Mouse (Mus musculus): ENCODE data around the gene Msh4. TPM values are rescaled to one million over a fixed set of nuclear protein-coding genes. Genes with fewer than 3 reads are reported as not detected.

Gene Msh4
- total and polyA plus RNA-seq, 3 experiments: 0.15 to 0.50 TPM; not detected in 1

DNA sequence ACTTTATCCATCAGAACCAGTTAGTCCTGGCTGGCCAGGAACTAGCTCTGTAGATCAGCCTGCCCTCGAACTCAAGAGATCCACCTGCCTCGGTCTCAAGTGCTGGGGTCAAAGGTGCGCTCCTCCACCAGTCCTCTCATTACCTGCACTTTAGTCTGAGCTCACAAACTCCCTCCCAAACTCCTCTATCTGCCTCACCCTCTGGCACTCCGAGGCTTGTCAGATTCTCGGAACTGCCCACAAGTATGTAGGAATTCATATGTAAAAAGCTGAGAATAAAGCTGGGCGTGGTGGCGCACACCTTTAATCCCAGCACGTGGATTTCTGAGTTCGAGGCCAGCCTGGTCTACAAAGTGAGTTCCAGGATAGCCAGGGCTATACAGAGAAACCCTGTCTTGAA is 34.5 kb upstream of the Msh4 start:
- Histone ChIP-seq H3K36me3 (ENCODE audit: control insufficient read depth in 1 of 2, insufficient read depth in 2 of 2, low read length in 2 of 2) (peaks cover 3 to 14% of the 10 kb centered on the region in 2 experiments), H3K79me2 (ENCODE audit: control insufficient read depth, insufficient read depth, low read length, poor library complexity) (peaks cover 2% of the 10 kb centered on the region), H3K4me1 (ENCODE audit: control insufficient read depth in 1 of 2, insufficient read depth in 2 of 2, low read length in 2 of 2) (peaks cover 5 to 11% of the 10 kb centered on the region in 2 experiments; a peak in 2 of 4 replicates), H3K4me3 (ENCODE audit: control insufficient read depth in 1 of 2, insufficient read depth in 1 of 2, low read depth in 2 of 2, low read length in 2 of 2) (no peak overlapping the region), H3K27me3 (ENCODE audit: control insufficient read depth in 1 of 2, insufficient read depth in 2 of 2, low read length in 2 of 2) (no peaks in the 10 kb centered on the region), H3K27ac (ENCODE audit: control insufficient read depth, low read depth, low read length) (no peak overlapping the region), H3K9me3 (replicated peaks; ENCODE audit: insufficient read depth, low read length) (no peaks in the 10 kb centered on the region), H3K9ac (ENCODE audit: control insufficient read depth, low read depth, low read length, poor library complexity, severe bottlenecking) (no peak overlapping the region)
- TF ChIP-seq GATA1 (IDR thresholded peaks at IDR 0.05; ENCODE audit: low read depth, low read length) (no peak), USF2 (IDR thresholded peaks at IDR 0.05; ENCODE audit: borderline replicate concordance in 1 of 2, insufficient read depth in 1 of 2, low read depth in 1 of 2, low read length in 2 of 2) (no peak), MAZ (IDR thresholded peaks at IDR 0.05; ENCODE audit: low read depth, low read length) (no peak), HCFC1 (IDR thresholded peaks at IDR 0.05; ENCODE audit: low read depth, low read length) (no peak), KAT2A (conservative IDR thresholded peaks at IDR 0.05; ENCODE audit: low read depth, low read length) (no peak), TBP (IDR thresholded peaks at IDR 0.05; ENCODE audit: low read depth, low read length) (no peak), ETS1 (IDR thresholded peaks at IDR 0.05; ENCODE audit: low read depth, low read length) (no peak)
- no peak for DNase-seq (ENCODE audit: low read depth, low spot score)

DNA sequence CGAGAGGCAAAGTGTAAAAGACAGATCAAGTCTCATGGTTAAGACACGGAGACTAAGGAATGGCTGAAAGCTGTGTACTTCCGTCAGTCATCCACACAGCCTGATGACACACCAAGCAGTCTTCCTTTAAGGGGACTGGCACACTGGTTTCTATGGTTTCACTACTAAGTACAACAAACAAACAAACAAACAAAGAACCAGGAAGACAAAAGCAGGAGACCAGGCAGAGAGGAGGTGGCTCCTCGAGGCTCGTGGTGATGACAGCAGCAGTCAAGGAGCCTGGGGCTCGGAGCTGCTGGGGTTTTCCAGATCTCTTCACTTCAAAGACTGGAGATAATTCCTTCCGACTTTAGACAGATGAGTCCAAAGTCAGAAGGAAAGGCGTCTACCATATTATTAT is 34.1 kb upstream of the Msh4 start:
- DNase-seq (ENCODE audit: low read depth, low spot score): no peak
- Histone ChIP-seq H3K9me3 (replicated peaks; ENCODE audit: insufficient read depth, low read length) (no peaks in the 10 kb centered on the region), H3K27me3 (ENCODE audit: control insufficient read depth in 1 of 2, insufficient read depth in 2 of 2, low read length in 2 of 2) (no peaks in the 10 kb centered on the region), H3K4me3 (ENCODE audit: control insufficient read depth in 1 of 2, insufficient read depth in 1 of 2, low read depth in 2 of 2, low read length in 2 of 2) (no peak overlapping the region), H3K36me3 (ENCODE audit: control insufficient read depth in 1 of 2, insufficient read depth in 2 of 2, low read length in 2 of 2) (peaks cover 5 to 11% of the 10 kb centered on the region in 2 experiments), H3K9ac (ENCODE audit: control insufficient read depth, low read depth, low read length, poor library complexity, severe bottlenecking) (no peak overlapping the region), H3K79me2 (ENCODE audit: control insufficient read depth, insufficient read depth, low read length, poor library complexity) (peaks cover 2% of the 10 kb centered on the region), H3K27ac (ENCODE audit: control insufficient read depth, low read depth, low read length) (no peak overlapping the region), H3K4me1 (ENCODE audit: control insufficient read depth in 1 of 2, insufficient read depth in 2 of 2, low read length in 2 of 2) (peaks cover 1 to 9% of the 10 kb centered on the region in 2 experiments; a peak in 2 of 4 replicates)
- no peak for TF ChIP-seq TBP (IDR thresholded peaks at IDR 0.05; ENCODE audit: low read depth, low read length)
- no peak for TF ChIP-seq GABPA (IDR thresholded peaks at IDR 0.05; ENCODE audit: low read depth, low read length)
- no peak for TF ChIP-seq UBTF (IDR thresholded peaks at IDR 0.05; ENCODE audit: borderline replicate concordance, insufficient read depth, low read depth, low read length)

DNA sequence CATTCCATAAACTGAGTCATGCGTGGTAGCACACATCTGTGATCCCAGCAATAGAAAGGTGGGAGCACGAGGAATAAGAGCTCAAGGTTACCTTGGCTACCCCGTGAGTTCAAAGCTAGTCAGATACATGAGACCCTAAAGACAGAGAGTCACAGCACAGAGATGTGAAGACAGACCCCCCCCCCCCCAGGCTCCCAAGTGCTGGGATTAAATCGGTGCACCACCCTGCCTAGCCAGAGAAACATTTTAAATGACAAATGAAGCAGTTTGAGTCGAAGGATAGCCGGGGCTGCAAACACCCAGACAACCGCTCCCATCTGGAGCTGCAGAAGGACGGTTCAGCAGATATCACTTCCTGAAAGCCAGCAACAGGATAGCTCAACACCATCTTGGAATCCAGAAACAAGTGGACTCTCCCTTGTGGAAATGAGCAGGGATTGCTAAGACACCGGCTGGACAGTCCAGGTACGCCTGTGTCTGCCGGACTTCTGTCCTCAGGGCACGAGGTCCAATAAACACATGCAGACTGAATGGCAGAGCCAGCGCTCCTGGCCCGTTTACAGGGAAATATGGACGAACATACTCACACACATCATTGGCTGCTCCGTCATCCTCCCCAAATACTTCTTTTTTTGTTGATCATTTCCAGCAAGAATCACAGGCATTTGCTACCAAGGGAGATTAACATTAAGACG is 31.3 kb upstream of the Msh4 start:
- DNase-seq (ENCODE audit: low read depth, low spot score): no peak
- Histone ChIP-seq H3K9me3 (replicated peaks; ENCODE audit: insufficient read depth, low read length) (no peaks in the 10 kb centered on the region), H3K27ac (ENCODE audit: control insufficient read depth, low read depth, low read length) (no peak overlapping the region), H3K4me3 (ENCODE audit: control insufficient read depth in 1 of 2, insufficient read depth in 1 of 2, low read depth in 2 of 2, low read length in 2 of 2) (no peak overlapping the region), H3K79me2 (ENCODE audit: control insufficient read depth, insufficient read depth, low read length, poor library complexity) (no peaks in the 10 kb centered on the region; the same call in 1 of the 2 replicates), H3K9ac (ENCODE audit: control insufficient read depth, low read depth, low read length, poor library complexity, severe bottlenecking) (no peak overlapping the region), H3K36me3 (ENCODE audit: control insufficient read depth in 1 of 2, insufficient read depth in 2 of 2, low read length in 2 of 2) (peaks cover 7 to 16% of the 10 kb centered on the region in 2 experiments; a peak in 3 of 4 replicates), H3K27me3 (ENCODE audit: control insufficient read depth in 1 of 2, insufficient read depth in 2 of 2, low read length in 2 of 2) (no peaks in the 10 kb centered on the region), H3K4me1 (ENCODE audit: control insufficient read depth in 1 of 2, insufficient read depth in 2 of 2, low read length in 2 of 2) (peaks cover 0 to under 1% of the 10 kb centered on the region in 2 experiments; a peak in 2 of 4 replicates)
- TF ChIP-seq BHLHE40 (IDR thresholded peaks at IDR 0.05; ENCODE audit: borderline replicate concordance, low read depth, low read length) (no peak), SMC3 (IDR thresholded peaks at IDR 0.05; ENCODE audit: low read depth, low read length) (no peak), MAFK (IDR thresholded peaks at IDR 0.05; ENCODE audit: borderline replicate concordance, low read depth, low read length) (no peak), USF1 (IDR thresholded peaks at IDR 0.05; ENCODE audit: low read depth, low read length) (no peak), MEF2A (IDR thresholded peaks at IDR 0.05; ENCODE audit: extremely low read depth, insufficient replicate concordance, low read depth, low read length, poor library complexity, severe bottlenecking) (no peak), UBTF (IDR thresholded peaks at IDR 0.05; ENCODE audit: borderline replicate concordance, insufficient read depth, low read depth, low read length) (no peak)
